Mouse (Mus musculus) MEL (cell line): ENCODE measurements around the gene Slc25a26. TPM values are rescaled to one million over a fixed set of nuclear protein-coding genes. Genes with fewer than 3 reads are reported as not detected.
"Not testable (repeated sequence)": the region's sequence is repeated elsewhere in the genome, so short reads cannot be mapped to it uniquely, and the experiment has no call there.

Experiments
- DNase-seq: peaks from one replicate; pipeline ENCODE4 v3.0.0; 2011; ENCODE audit warnings: low read depth, low spot score
- H3K27ac ChIP-seq: 2 replicates; pipeline ENCODE4 v1.5.1; 2012; ENCODE audit warnings: low read depth, mild to moderate bottlenecking, control low read depth, low read length, moderate library complexity; ENCODE audit not compliant: control insufficient read depth
- H3K27me3 ChIP-seq, 2 experiments: fragments of 150-350 bp in 1 of 2; sonication (generic) in 1 of 2; 2 replicates each; pipeline ENCODE4 v1.6.1; 2012; ENCODE audit warnings: low read length in 2 of 2, mild to moderate bottlenecking in 2 of 2, improper control_type of control experiment in 1 of 2, moderate library complexity in 1 of 2; ENCODE audit not compliant: insufficient read depth in 2 of 2, control insufficient read depth in 1 of 2
- H3K36me3 ChIP-seq, 2 experiments: 2 replicates each; pipeline ENCODE4 v1.6.1; 2012 to 2014; ENCODE audit warnings: low read length in 2 of 2, improper control_type of control experiment in 1 of 2, inconsistent platforms in 1 of 2, mild to moderate bottlenecking in 1 of 2; ENCODE audit not compliant: insufficient read depth in 2 of 2, control insufficient read depth in 1 of 2
- H3K4me1 ChIP-seq, 2 experiments: fragments of 150-350 bp in 1 of 2; sonication (generic) in 1 of 2; 2 replicates each; pipeline ENCODE4 v1.6.1; 2012; ENCODE audit warnings: low read length in 2 of 2, improper control_type of control experiment in 1 of 2, mild to moderate bottlenecking in 1 of 2; ENCODE audit not compliant: insufficient read depth in 2 of 2, control insufficient read depth in 1 of 2
- H3K4me3 ChIP-seq, 2 experiments: fragments of 150-350 bp in 1 of 2; sonication (generic) in 1 of 2; 2 replicates each; pipeline ENCODE4 v1.5.1; 2012; ENCODE audit warnings: low read depth in 2 of 2, low read length in 2 of 2, mild to moderate bottlenecking in 2 of 2, moderate library complexity in 2 of 2, control low read depth in 1 of 2, improper control_type of control experiment in 1 of 2; ENCODE audit not compliant: control insufficient read depth in 1 of 2, insufficient read depth in 1 of 2
- H3K79me2 ChIP-seq: 2 replicates; pipeline ENCODE4 v1.6.1; 2012; ENCODE audit warnings: mild to moderate bottlenecking, low read length, moderate library complexity; ENCODE audit not compliant: control insufficient read depth, poor library complexity, insufficient read depth
- H3K9ac ChIP-seq: 2 replicates; pipeline ENCODE4 v1.6.1; 2012; ENCODE audit warnings: low read depth, mild to moderate bottlenecking, control low read depth, low read length, moderate library complexity; ENCODE audit not compliant: control insufficient read depth, poor library complexity, severe bottlenecking
- H3K9me3 ChIP-seq: fragments of 150-350 bp; sonication (generic); replicated peaks from 2 replicates; pipeline ENCODE4 v1.6.1; 2012; ENCODE audit warnings: mild to moderate bottlenecking, low read length, improper control_type of control experiment, moderate library complexity; ENCODE audit not compliant: insufficient read depth
- BHLHE40 ChIP-seq: IDR thresholded peaks from 2 replicates; pipeline ENCODE4 v1.6.1; 2012; ENCODE audit warnings: low read depth, mild to moderate bottlenecking, inconsistent platforms, low read length, improper control_type of control experiment, borderline replicate concordance
- CHD2 ChIP-seq: IDR thresholded peaks from 2 replicates; pipeline ENCODE4 v1.6.1; 2011; ENCODE audit warnings: low read length, improper control_type of control experiment
- CTCF ChIP-seq, 3 experiments: IDR thresholded peaks in 2 of 3; conservative IDR thresholded peaks in 1 of 3; 2 replicates each; pipeline ENCODE4 v1.5.1; 2011 to 2012; ENCODE audit warnings: low read length in 3 of 3, low read depth in 2 of 3, mild to moderate bottlenecking in 2 of 3, improper control_type of control experiment in 1 of 3, inconsistent platforms in 1 of 3, mixed read lengths in 1 of 3, moderate library complexity in 1 of 3; ENCODE audit not compliant: control insufficient read depth in 1 of 3, insufficient read depth in 1 of 3, poor library complexity in 1 of 3, severe bottlenecking in 1 of 3
- EP300 ChIP-seq, 2 experiments: IDR thresholded peaks; 2 replicates each; pipeline ENCODE4 v1.6.1; 2011; ENCODE audit warnings: improper control_type of control experiment in 2 of 2, low read length in 2 of 2, low read depth in 1 of 2, mild to moderate bottlenecking in 1 of 2
- ETS1 ChIP-seq: IDR thresholded peaks from 2 replicates; pipeline ENCODE4 v1.6.1; 2012; ENCODE audit warnings: low read depth, mild to moderate bottlenecking, inconsistent platforms, low read length, improper control_type of control experiment, moderate library complexity
- JUND ChIP-seq: IDR thresholded peaks from 2 replicates; pipeline ENCODE4 v1.6.1; 2011; ENCODE audit warnings: low read depth, mild to moderate bottlenecking, improper control_type of control experiment, low read length
- MXI1 ChIP-seq: IDR thresholded peaks from 2 replicates; pipeline ENCODE4 v1.6.1; 2011; ENCODE audit warnings: mild to moderate bottlenecking, low read depth, low read length, improper control_type of control experiment
- NELFE ChIP-seq: IDR thresholded peaks from 2 replicates; pipeline ENCODE4 v1.6.1; 2011; ENCODE audit warnings: low read depth, low read length, improper control_type of control experiment
- RAD21 ChIP-seq: IDR thresholded peaks from 2 replicates; pipeline ENCODE4 v1.6.1; 2011; ENCODE audit warnings: mild to moderate bottlenecking, low read depth, low read length, improper control_type of control experiment
- TAL1 ChIP-seq: IDR thresholded peaks from 2 replicates; pipeline ENCODE4 v1.6.1; 2012; ENCODE audit warnings: mild to moderate bottlenecking, inconsistent platforms, low read length, moderate library complexity, mixed read lengths
- USF1 ChIP-seq: IDR thresholded peaks from 2 replicates; pipeline ENCODE4 v1.6.1; 2014; ENCODE audit warnings: low read depth, mild to moderate bottlenecking, inconsistent platforms, low read length, improper control_type of control experiment, moderate library complexity
- ZC3H11A ChIP-seq: IDR thresholded peaks from 2 replicates; pipeline ENCODE4 v1.6.1; 2012; ENCODE audit warnings: low read depth, mild to moderate bottlenecking, inconsistent platforms, low read length, improper control_type of control experiment
- polyA plus RNA-seq, 2 experiments: library from polyadenylated mRNA; stranded (reverse) in 1 of 2; unstranded in 1 of 2; fragments of >175 nt in 1 of 2; fragments of >200 nt in 1 of 2; gene quantifications; 2 replicates each; pipeline versions ENCODE4 v1.2.1 to v1.2.4; 2012; ENCODE audit warnings: low replicate concordance in 2 of 2, low read depth in 1 of 2; ENCODE audit not compliant: insufficient read length in 2 of 2, insufficient read depth in 1 of 2, missing spikeins in 1 of 2
- total RNA-seq: library from RNA; depleted of rRNA; stranded (reverse); fragments of 300-350 nt; gene quantifications from 2 replicates; pipeline ENCODE4 v1.2.3, GENCODE M21; 2012

Slc25a26 gene
- total and polyA plus RNA-seq, 3 experiments = 8.1 to 11.5 TPM; not detected in 1

GRCm38 (mm10) chr6:94558603-94559002 lies 58.5 kb downstream of the Slc25a26 start:
- not testable (repeated sequence) for H3K4me3 ChIP-seq, H3K27me3 ChIP-seq, H3K79me2 ChIP-seq, H3K36me3 ChIP-seq, H3K9me3 ChIP-seq, DNase-seq, H3K4me1 ChIP-seq, H3K27ac ChIP-seq, H3K9ac ChIP-seq

DNA sequence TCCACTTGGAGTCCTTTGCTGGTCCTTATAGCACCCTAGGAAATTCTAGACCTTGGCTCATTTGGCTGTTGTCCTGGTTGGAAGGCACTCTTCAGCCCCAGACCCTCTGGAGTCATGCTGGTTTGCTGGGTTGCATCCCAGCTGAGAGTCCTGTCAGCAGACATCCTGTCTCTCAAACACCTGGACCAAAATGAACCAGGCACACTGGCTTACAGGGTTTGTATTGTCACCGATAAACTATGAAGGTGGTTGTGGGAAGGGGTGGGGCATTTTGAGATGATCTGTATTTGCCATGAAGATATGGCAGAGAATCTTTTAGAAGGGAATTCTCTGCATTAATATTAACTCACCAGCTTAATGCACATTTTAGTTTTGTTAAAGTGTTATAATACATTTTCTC lies 60.8 kb downstream of the Slc25a26 start:
- Histone ChIP-seq H3K79me2 (no peaks in the 10 kb centered on the region), H3K27me3 (no peaks in the 10 kb centered on the region), H3K4me1 (no peaks in the 10 kb centered on the region), H3K9me3 (no peaks in the 10 kb centered on the region), H3K27ac (no peak overlapping the region), H3K9ac (no peak overlapping the region), H3K36me3 (no peaks in the 10 kb centered on the region), H3K4me3 (no peak overlapping the region)
- DNase-seq = no peak
- TF ChIP-seq MXI1 = no peak
- TF ChIP-seq USF1 = no peak
- no peak for TF ChIP-seq ZC3H11A
- no peak for TF ChIP-seq RAD21
- no peak for TF ChIP-seq TAL1
- no peak for TF ChIP-seq CHD2
- TF ChIP-seq BHLHE40 = no peak

DNA sequence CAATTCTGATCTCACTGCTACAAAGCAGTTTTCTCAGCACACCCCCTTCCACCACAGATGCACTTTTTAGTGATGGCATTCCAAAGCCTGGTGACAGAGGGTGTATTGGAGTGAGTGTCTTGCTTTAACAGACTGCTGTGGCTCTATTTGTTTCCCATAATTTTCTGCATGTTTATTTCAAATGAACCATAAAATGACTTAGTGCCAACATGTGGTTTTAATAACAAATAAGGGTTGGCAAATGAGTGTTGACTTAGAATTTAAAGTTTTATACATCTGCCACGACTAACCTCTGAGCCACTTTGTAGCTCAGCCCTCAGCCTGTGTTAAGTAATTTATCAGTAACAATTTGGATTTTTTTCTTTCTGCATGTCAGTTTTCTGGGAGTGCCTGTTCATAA lies 61.2 kb downstream of the Slc25a26 start:
- H3K27me3 ChIP-seq = no peaks in the 10 kb centered on the region
- no peak for DNase-seq
- H3K9me3 ChIP-seq = no peaks in the 10 kb centered on the region
- H3K9ac ChIP-seq = no peak overlapping the region
- H3K36me3 ChIP-seq = no peaks in the 10 kb centered on the region
- H3K4me1 ChIP-seq = no peaks in the 10 kb centered on the region
- no peaks in the 10 kb centered on the region for H3K79me2 ChIP-seq
- no peak overlapping the region for H3K4me3 ChIP-seq
- H3K27ac ChIP-seq = no peak overlapping the region
- TF ChIP-seq CTCF (IDR thresholded peaks at IDR 0.05 in 2 of 3, conservative IDR thresholded peaks at IDR 0.05 in 1 of 3; ENCODE audit: control insufficient read depth in 1 of 3, insufficient read depth in 1 of 3, low read depth in 2 of 3, low read length in 3 of 3, poor library complexity in 1 of 3, severe bottlenecking in 1 of 3) (no peak), NELFE (no peak), ETS1 (no peak), EP300 (IDR thresholded peaks at IDR 0.05; ENCODE audit: low read depth in 1 of 2, low read length in 2 of 2) (no peak), JUND (no peak)
